Mouse (Mus musculus) skeletal muscle tissue, postnatal 0 days (tissue): ENCODE measurements around the gene Samt3. TPM values are rescaled to one million over a fixed set of nuclear protein-coding genes. Genes with fewer than 3 reads are reported as not detected.

ENCODE experiments used
- polyA plus RNA-seq: library from polyadenylated mRNA; unstranded; fragments of >200 nt; fragmentation: Nextera tagmentation; extraction: Ambion mirVana; gene quantifications from 2 replicates; pipeline ENCODE4 v1.2.1, GENCODE M21; 2015

Samt3 gene
- polyA plus RNA-seq = not detected in 2 replicates

GRCm38 (mm10) chrX:86043899-86044298 lies at the start of gene Samt3:
Gene Samt3 (plus strand): TSS chrX:86044199.

Other genes starting within 250 kb of the Samt3 start
- gene 5430427O19Rik, start 173.8 kb upstream of the Samt3 start, polyA plus RNA-seq = 0.15 and 0.23 TPM in 2 replicates
- gene Nr0b1, start 147.6 kb downstream of the Samt3 start, polyA plus RNA-seq = not detected in 2 replicates